Mouse (Mus musculus): ENCODE data around the gene Ccdc141.
"Not testable (repeated sequence)": the region's sequence is repeated elsewhere in the genome, so short reads cannot be mapped to it uniquely, and the experiment has no call there.

The Ccdc141 gene

DNA sequence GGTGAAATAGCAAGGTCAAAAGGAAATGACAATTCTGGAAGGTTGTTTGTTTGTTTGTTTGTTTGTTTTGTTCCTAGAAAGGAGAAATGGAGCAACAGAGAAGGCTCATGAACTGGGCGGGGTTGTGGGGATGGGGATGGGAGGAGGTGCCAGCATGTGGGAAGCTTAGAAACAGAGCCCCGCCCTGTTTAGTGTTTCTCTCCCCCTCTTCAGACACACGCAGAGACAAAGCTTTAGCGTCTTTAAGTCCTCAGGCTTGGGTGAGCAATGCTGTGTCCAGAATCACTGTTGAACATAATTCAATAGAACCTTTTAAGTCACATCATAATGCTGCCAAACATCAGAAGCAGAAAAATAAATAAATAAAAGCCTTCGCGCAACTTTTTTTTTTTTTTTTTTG lies 96.1 kb downstream of the Ccdc141 start:
- in situ Hi-C loops (cut with MboI; ENCODE audit: low sequenced_read_pairs) = no loop called here

DNA sequence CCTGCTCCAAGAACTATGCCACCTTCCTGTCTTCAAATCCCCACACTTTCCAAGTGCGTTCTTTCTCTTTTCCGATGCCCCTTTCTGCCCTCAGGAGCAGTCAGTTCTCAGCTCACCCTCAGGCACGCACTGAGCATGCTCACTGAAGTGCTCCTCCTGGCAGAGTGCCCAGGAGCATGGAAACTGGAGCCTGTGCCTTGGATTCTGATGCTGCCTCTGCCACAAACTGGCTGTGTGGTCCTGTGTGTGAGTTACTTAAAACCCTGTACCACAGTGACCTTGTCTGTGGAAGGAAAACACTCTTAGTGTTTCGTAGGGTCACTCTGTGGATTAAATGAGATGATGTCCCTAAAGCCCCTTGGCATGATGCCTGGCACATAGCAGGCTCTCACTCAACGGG lies 96.5 kb downstream of the Ccdc141 start:
- in situ Hi-C loops (cut with MboI; ENCODE audit: low sequenced_read_pairs) = no loop called here

DNA sequence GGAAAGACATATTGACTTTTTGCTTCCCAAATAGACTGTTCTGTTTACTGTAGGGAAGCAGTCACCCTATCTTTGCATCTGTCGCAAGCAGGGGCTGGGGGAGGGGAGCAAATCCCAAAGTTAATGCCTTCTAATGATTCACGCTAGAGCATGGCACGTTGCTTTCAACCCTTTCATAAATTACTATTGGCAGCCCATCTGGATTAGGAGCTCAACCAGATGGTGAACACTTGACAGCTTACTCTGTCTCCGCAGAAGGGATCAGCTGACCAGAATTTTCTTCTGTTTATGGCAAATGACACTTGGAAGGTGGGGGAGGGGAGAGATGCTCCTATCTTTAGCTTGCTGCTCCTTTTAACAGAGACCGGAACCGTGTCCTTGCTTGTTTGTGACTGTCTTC lies 105.1 kb downstream of the Ccdc141 start:
- in situ Hi-C loops (cut with MboI; ENCODE audit: low sequenced_read_pairs) = no loop called here

DNA sequence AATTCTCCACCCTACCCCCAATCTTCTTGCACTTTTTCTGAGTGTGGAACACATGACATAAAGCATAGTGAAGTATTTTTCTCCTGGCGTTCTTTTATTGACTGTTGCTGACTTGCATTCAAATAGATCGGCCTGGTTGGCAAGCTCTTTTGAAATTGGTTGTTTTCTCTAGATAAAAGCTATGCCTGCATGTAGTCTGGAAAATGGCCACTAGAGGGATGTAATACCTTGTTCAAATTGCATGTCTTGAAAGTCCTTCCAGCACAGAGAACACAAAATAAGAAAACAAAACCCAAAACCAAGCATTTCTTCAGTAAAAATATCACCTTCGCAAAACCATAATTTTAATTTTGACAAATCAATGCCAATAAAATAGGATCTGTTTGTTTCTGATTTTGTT lies 108.6 kb downstream of the Ccdc141 start:
- in situ Hi-C loops (cut with MboI; ENCODE audit: low sequenced_read_pairs) = no loop called here

DNA sequence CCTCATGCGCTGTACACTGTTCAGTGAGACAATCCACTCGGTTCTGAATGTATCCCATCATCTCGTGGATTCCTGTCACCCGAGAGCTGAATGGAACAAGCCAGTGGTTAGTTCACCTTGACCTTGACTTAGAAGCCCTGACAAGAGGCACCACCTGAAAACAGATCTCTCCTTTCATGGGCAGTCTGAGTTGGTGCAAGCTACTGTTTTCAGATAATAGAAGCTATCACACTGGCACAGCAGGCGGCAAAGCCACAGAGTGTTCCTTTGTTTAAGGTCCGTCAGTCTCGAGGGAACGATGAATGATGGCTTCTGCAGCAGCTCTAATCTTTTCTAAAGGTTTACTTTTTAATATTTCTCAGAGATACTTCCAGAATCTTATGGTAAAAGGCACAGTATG lies 110.8 kb downstream of the Ccdc141 start:
- in situ Hi-C loops (cut with MboI; ENCODE audit: low sequenced_read_pairs) = no loop called here

DNA sequence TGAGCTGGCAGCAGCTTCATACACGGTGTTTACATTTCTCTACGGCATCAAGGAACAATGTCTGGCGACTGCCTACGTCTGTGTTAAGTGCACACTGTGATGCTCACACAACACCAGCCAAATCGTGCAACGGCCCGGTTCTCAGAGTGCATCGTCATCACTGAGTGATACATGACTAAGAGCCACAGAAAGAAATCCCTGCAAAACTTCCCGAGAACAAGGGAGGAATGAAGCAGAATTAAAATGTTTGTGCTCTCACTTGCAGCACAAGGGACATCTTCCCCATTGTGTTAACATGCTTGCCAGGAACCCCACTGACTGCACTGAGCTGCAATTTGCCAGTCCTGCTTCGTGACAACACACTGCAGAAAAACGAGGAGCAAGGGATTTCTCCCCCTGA lies 114.1 kb downstream of the Ccdc141 start:
- in situ Hi-C loops (cut with MboI; ENCODE audit: low sequenced_read_pairs) = no loop called here

DNA sequence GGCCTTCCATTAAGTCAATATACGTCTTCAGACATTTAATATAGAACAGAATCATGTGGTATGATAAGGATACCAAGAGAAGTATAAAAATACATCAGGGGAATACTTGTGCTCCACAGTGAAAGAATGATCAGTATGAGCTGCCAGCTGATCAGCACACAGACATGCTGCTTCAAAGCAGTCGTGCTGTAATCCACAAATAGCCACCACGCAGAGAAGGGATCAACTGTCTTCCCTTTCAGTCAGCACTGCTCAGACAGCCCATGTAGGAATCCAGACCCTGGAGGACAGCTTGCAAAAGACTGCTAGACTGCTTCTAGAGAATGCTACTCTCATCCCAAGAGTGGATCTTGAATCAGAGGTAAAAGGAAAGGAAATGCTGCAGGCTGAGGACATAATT lies 127.5 kb downstream of the Ccdc141 start:
- in situ Hi-C loops (cut with MboI; ENCODE audit: low sequenced_read_pairs) = no loop called here

DNA sequence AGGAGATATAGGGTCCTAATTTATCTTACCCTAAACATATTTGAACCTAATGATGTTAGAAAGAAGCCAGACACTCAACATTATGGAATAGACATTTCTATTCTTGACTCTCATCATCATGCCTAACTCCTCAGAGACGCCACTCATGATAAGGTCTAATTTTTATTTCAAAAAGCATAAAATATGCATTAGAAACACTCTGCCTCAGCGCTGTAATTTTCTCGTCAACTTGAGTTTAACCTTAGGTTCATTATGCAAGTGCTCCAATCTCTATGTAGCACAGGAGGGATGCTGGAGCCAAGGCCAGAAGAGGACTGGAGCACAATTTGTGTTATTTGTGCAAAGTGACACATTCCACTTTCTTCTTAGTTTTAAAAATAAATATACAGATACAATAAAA lies 130.8 kb downstream of the Ccdc141 start:
- in situ Hi-C loops (cut with MboI; ENCODE audit: low sequenced_read_pairs) = no loop called here

DNA sequence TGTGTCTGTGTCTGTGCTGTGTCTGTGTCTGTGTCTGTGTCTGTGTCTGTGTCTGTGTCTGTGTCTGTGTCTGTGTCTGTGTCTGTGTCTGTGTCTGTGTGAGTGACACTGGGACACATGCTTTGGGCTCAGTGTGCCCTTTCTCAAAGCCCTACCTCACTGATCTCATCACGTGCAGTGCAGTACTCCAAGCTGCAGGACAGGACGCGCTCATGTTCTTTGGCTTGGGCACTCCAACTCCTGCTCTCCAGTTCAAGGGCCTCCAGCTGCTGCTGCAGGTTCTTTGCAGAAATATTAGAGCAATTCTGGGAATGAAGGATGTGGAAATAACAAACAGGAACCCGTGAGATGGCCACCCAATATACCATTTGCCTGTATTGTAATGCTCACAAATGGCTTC lies 131.2 kb downstream of the Ccdc141 start:
- in situ Hi-C loops (cut with MboI; ENCODE audit: low sequenced_read_pairs) = no loop called here

DNA sequence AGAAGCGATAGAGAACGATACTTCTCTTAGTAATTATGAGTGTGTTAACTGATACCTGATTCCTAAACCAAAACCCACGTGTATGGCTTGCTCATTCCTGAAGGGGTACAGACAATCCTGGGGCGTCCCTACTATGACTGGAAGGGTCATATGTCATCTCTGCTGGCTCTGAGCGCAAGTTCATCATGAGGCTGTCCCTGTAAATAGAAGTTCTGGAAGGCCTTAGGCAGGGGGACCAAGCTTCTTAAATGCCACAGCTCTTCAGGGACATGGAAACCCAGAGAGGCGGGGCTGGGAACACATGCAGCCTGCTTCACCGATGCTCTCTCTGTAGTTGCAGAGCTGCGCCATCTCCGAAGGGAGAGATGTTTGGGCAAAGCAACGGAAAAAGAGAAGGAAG lies 133.2 kb downstream of the Ccdc141 start:
- in situ Hi-C loops (cut with MboI; ENCODE audit: low sequenced_read_pairs) = no loop called here

DNA sequence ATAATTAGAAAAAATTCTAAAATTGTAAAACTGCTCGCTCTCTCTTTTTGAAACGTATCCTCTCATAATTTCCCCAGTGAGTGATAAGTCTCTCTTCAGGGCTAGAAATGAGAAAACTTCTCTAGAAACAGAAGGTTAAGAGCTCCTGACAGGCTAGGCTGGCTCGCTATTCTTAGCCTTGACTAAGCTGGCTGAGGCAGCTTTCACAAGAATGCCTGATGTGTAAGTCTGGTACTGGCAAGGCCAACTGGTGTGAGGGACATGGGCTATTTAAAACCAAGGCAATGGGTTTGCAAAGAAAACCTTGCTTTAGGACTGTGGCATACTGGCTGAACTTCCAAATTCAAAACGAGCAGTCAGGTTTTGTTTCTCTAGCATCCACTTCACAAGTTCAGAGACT lies 136.3 kb downstream of the Ccdc141 start:
- in situ Hi-C loops (cut with MboI; ENCODE audit: low sequenced_read_pairs) = no loop called here

DNA sequence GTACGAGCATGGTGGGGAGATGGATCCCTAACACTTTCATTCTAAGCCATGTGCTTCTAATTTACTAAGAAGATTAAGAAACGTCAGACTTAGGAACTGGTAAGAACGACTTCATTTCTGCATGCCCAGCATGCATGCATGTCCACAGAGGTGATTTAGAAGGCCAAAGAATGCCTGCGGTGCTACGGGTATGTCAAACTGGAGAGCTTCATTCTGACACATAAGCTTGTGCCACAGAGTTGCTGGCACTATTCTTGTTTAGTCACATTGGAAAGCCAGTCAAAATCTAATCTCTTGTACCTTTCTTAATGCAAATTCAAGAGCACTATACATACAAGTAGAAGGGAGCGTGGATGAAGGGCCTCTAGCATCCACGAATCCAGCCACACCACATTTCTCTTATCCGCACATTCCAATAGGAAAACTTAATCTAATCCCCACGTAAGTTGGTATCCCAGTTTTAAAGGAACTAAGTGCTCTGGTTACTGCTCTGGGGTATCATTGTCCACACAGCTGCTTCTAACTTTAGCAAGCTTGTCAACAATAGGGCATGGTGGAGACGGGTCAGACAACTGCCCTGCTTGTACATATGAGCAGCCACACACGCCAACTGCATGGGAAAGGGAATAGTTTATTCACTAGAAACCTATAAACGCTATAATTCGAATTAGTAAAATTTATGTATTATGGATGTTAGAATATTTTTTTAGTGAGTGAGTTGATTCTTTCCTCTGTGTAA lies 136.9 kb downstream of the Ccdc141 start:
- in situ Hi-C loops (cut with MboI; ENCODE audit: low sequenced_read_pairs) = no loop called here

DNA sequence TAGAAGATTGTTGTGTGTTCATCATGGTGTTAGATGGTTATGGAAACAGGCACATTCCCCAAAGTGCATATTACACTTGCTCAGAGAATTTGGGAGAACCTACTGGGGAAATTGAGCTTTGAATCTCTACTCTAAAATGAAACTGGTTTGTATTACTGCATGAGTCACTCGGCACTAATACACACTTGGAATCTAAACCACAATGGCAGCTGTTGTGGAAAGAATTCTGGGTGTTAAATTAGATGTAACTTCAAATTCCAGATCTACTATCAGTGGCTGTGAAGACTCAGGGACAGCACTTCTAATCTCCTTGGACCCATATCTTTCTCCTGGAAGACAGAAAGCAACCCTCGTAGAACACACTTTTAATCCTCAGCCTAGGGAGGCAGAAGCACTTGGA lies 149.8 kb downstream of the Ccdc141 start:
- in situ Hi-C loops (cut with MboI; ENCODE audit: low sequenced_read_pairs) = no loop called here

DNA sequence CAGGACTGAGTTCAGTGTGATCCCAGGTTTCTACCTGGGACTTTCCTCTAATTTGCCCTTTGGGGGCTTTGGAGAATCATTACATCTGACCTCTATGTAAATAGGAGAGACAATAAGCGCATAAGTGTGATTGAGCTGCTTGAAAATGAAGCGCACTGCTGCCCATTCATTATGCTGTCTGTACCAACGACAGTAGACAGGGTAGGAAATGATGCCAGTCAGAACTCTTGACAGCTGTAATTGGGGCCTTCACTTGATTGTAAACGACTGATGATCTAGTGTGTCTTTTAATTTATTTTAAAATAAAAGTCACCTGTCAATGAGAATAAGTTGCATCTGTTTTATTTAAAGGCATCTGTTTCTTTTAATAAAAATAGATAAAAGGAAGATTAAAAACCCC lies 152.7 kb downstream of the Ccdc141 start:
- in situ Hi-C loops (cut with MboI; ENCODE audit: low sequenced_read_pairs) = no loop called here

DNA sequence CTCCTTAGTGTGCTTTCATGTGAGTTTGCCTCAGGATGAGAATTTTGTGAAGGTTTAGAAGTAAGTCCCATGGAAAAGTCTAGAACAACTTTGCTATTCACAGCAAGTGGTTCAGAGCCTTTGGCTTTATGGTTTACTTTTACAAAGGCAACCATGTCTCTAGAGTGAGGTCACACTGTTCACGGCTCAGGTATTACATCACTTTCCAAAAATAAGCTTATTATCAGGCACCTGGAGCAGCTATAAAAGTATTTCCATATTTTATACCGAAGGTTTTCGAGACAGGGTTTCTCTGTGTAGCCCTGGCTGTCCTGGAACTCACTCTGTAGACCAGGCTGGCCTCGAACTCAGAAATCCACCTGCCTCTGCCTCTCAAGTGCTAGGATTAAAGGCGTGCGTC lies 157.0 kb downstream of the Ccdc141 start:
- in situ Hi-C loops (cut with MboI; ENCODE audit: low sequenced_read_pairs) = not testable (repeated sequence)

DNA sequence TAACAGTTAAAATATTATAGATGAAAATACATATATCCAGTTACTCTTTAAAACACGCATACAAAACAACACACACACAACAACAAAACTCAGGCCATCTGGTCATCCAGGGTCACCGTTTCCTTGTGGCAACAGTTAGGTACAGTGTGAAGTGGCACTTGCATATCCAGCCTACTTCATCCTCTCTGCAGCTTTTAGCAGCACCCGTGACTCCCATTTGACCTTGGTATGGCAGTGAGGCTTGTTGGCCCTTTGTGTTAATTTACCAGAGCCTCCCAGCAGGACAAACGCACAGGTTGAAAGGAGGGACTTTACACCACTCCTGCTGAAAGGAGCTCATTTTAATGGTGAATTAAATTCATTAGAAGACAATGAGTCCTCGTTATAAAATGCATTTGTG lies 158.5 kb downstream of the Ccdc141 start:
- in situ Hi-C loops (cut with MboI; ENCODE audit: low sequenced_read_pairs) = no loop called here

DNA sequence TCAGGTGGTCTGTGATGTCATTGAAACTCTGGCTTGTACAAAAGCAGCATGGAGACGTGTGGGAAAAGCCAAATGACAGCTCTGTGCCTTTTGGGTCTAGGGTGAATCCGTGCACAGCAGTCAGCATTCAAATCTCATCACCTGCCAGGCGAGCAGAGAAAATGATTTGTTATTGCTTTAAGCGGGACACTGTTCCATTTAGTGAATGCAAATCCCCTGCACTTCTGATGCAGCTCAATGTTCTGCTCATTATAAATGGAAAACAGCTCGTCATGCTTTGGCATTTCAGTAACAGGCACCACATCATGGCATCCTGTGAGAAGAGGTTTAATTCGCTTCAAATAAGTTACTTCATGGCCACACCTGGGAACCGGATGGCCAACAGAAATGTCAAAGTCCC lies 163.4 kb downstream of the Ccdc141 start:
- in situ Hi-C loops (cut with MboI; ENCODE audit: low sequenced_read_pairs) = no loop called here

DNA sequence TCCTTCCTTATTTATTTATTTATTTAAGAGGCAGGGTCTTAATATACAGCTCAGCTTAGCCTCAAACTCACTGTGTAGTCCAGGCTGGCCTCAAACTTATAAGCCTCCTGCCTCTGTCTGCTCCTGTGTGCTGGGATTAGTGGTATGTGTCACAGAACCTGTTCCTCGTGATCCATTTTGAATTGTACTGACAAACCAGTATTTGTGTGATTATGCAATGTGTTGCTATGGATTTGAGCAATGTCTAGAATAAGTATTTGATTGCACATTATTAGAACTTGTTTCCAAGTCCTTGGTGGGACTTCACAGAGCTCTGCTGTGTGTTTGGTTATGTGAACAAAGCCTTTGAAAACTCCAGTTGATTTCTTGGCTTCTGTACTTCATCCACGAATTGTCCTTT lies 167.3 kb downstream of the Ccdc141 start:
- in situ Hi-C loops (cut with MboI; ENCODE audit: low sequenced_read_pairs) = no loop called here

DNA sequence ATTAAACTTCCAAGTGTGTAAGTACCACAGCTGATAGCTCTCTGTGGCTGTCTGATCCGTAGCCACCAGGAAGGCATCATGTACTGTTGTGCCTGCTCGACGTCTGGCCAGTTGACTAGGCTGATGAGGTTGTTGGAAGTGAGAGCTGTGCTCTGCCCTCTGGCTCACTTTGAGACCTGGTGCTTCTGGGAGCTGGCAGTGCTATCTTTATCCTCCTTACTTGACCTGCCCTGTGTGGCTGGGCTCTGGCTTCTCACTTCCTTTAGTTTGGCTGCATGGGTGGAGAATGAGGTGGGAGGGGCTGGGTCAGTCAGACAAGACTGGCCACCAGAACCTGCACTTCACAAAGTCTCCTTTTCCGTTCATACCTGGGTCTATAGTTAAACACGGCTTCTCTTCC lies 172.1 kb downstream of the Ccdc141 start:
- in situ Hi-C loops (cut with MboI; ENCODE audit: low sequenced_read_pairs) = no loop called here

DNA sequence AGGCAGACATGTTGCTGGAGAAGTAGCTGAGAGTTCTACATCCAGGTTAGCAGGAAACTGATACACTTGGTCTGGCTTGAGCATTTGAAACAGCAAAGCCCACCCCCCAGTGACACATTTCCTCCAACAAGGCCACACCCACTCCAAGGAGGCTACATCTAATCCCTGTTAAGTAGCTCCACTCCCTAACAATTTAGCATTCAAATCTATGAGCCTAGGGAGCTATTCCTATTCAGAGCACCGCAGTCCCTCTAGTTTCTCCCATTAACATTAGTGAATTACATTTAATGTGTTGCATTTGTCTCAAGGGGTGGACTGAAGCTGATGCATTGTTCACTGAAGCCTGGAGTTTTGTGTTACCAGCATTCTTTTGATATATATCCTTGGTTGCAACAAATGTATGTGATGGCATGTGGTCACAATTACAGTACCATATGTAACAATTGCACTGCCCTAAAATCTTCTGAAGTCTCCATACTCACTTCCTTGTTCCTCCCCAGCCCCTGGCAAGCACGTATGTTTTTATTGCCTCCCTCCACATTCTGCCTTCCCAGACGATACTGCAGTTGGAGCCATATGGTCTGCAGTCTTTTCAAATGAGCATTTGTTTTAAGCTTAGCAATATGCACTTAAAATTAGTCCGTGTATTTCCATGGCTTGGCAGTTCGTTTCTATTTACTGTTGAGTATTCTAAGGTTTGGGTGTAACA lies 177.8 kb downstream of the Ccdc141 start:
- in situ Hi-C loops (cut with MboI; ENCODE audit: low sequenced_read_pairs) = no loop called here

DNA sequence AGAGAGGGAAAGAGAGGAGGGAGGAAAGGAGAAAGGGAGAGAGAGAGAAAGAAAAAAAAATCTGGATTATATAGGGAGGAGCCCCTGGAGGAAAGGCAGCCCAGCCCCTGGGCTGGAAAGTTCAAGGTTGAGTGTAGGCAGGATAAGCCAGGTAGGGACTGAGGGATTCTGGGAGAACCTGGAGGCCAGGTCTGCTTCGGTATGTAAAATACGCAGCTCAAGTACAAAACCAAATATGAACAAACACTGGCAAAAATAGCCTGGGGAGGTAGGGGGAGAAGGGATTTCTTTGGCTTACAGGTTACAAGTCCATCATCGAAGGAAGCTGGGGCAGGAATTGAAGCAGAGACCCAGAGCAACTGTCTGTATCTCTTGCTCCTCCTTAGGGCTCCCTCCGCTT lies 183.1 kb downstream of the Ccdc141 start:
- in situ Hi-C loops (cut with MboI; ENCODE audit: low sequenced_read_pairs) = no loop called here

DNA sequence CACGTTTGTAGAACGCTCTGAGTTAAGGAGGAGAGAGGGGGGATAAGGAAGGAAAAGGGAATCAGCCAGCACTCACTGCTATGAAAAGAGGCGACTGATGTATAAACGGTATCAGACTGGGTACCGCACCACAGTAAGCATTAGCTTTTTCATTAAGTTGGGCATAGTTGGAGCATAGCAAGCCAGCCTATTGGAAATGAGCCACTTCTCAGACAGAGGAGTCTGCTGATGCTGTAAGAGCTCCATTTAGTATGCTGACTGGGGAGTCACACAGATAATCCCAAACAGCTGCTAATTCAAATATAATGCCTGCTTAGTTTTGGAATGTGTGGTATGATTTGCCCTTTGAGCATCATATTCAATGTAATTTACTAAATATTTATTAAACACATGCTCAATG lies 186.1 kb downstream of the Ccdc141 start:
- in situ Hi-C loops (cut with MboI; ENCODE audit: low sequenced_read_pairs) = no loop called here

DNA sequence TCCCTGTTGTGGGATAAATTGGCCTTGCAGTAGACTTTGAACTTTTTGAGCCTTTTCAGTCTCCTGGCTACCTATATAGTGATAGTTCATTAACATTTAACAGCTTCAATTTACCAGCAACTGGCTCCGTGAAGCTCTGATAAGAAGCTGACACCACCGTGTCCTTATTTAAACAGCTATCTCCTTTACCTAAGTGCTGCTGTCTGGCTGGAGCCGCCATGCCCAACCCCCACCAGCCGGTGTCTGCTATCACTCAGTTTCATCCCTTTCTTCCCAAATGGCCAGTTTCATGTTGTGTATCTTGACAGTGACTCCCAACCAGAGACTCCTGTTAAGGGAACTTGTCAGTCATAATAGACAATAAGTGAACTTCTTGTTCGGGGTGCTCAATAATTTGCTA lies 186.8 kb downstream of the Ccdc141 start:
- in situ Hi-C loops (cut with MboI; ENCODE audit: low sequenced_read_pairs) = no loop called here
